Mouse (Mus musculus): ENCODE data around the gene Hspb9.

Hspb9 gene

DNA sequence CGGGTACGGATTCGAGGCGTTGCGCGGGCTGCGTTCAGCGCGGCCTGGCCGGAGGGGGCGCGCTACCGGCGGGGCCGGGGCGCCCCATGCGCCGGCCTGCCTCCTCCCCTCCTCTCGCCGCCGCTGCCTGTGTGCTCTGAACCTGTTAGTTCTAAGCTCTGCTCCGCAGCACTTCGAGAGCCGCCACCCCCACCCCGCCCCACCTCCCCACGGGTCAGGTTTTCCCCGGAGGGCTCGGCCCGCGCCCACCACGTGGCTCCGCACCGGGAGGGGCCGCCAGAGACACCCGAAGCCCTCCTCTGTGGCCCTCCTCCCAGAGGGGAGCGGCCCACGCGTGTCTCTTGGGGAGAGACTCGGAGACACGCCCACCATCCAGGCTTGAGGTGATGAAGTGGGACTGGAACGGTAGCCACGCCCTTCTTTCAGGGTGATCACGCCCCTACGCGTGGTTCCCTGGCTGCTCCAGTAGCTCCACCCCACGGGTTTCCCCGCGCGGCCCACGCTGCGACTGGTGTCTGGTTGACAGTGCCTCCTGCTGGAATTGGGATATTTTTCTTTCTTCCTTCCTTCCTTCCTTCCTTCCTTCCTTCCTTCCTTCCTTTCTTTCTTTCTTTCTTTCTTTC lies 46.1 kb downstream of the Hspb9 start, which contains the start of gene Kcnh4:
Gene Kcnh4 (minus strand): TSS at position 332 of the 623 bp plus-strand sequence.
- peak; percentile 25 for DNase-seq (ENCODE audit: extremely low spot score)

DNA sequence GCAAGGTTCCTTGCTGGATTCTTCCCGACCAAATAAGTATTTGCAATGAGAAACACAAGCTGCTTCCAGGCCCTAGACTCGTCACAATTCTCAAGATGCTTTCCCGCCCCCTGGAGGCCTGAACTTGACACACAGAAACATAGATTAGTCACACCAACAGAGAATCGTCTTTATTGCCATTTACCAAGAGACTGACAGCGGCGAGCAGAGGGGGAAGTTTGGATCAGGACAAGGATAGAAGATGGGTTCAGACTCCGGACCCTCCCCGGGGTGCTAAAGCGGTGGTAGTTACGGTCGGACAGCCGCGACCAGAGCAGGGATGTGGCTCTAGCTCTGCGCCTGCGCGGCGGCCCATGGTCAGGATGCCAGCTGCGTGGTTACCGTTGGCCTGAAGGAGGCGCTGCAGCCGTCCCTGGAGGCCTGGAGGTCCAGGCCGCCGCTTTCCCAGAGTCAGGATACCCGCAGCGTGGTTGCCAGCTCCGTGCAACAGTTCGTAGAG lies 47.9 kb downstream of the Hspb9 start:
- DNase-seq (ENCODE audit: extremely low spot score) = peak; percentile 92

DNA sequence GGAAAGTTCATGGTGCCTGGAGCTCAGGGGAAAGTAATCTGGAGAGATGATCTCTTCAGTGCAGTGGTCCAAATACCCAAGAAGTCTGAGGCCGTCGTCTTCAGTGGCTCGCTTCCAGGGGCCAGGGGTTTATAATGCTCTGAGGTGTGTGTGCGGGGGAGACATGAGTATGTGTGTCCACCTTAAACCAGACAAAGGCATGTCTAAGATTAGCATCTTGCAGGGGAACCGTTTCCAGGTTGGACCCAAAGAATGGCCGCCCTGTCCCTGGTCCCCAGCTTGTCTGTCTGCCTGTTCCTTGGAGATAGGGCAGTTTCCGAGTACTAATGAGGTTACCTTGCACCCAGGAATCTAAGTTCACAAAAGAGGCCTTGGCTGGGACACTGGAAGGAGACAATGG lies 49.2 kb downstream of the Hspb9 start, which contains the start of gene Hcrt:
Gene Hcrt (minus strand): TSS at position 101 of the 400 bp plus-strand sequence.
- no peak for DNase-seq (ENCODE audit: extremely low spot score)

All from embryo, embryonic 9.5 days (tissue).